Mouse (Mus musculus) brain, embryonic 14.5 days (tissue): ENCODE results near the gene P3h1. TPM values are rescaled to one million over a fixed set of nuclear protein-coding genes. Genes with fewer than 3 reads are reported as not detected.

Experiments used
- DNase-seq: peaks from one replicate; pipeline ENCODE4 v3.0.0-alpha.2; 2011; ENCODE audit warnings: low read depth
- CTCF ChIP-seq: fragments of 200-500 bp; IDR thresholded peaks from 2 replicates; pipeline ENCODE4 v1.5.1; 2012; ENCODE audit warnings: inconsistent platforms, mild to moderate bottlenecking, moderate library complexity, borderline replicate concordance; ENCODE audit not compliant: insufficient read depth, insufficient read length; ENCODE audit errors: extremely low read depth
- POLR2A ChIP-seq: fragments of 200-500 bp; IDR thresholded peaks from 2 replicates; pipeline ENCODE4 v1.6.1; 2012; ENCODE audit warnings: mild to moderate bottlenecking, inconsistent platforms, borderline replicate concordance; ENCODE audit not compliant: poor library complexity, insufficient read depth, insufficient read length, severe bottlenecking; ENCODE audit errors: extremely low read depth
- polyA plus RNA-seq: library from polyadenylated mRNA; depleted of rRNA; stranded (reverse); fragments of >200 nt; gene quantifications from 2 replicates; pipeline ENCODE4 v1.2.3, GENCODE M21; 2012

P3h1 gene
- polyA plus RNA-seq, 1 experiment, result 24.4 TPM

GRCm38 (mm10) chr4:119204672-119205071, 28.0 kb upstream of the P3h1 start:
- peak; percentile 88 for DNase-seq
- TF ChIP-seq POLR2A, result no peak
- peak; percentile 93 for TF ChIP-seq CTCF

- DNase-seq, result peak; percentile 34
- TF ChIP-seq CTCF (no peak), POLR2A (no peak)
These were observed 16.0 kb upstream of the P3h1 start for GRCm38 (mm10) chr4:119216667-119217066.

GRCm38 (mm10) chr4:119218169-119218568, 14.5 kb upstream of the P3h1 start, which contains the start of gene Tmem269:
Tmem269 (minus strand) TSS chr4:119218217.
- TF ChIP-seq POLR2A (no peak), CTCF (no peak)
- no peak for DNase-seq

- TF ChIP-seq CTCF (peak; percentile 68; the same call in 1 of the 2 replicates), POLR2A (no peak)
- DNase-seq, result peak; percentile 39
These were observed 9.0 kb upstream of the P3h1 start for GRCm38 (mm10) chr4:119223696-119224095.

- TF ChIP-seq CTCF (no peak), POLR2A (no peak)
- DNase-seq, result no peak
These were observed 8.2 kb upstream of the P3h1 start for GRCm38 (mm10) chr4:119224534-119224933.

- no peak for TF ChIP-seq CTCF
- no peak for TF ChIP-seq POLR2A
These were observed 7.0 kb upstream of the P3h1 start for GRCm38 (mm10) chr4:119225719-119226118.

GRCm38 (mm10) chr4:119226751-119227150, 6.0 kb upstream of the P3h1 start:
- DNase-seq, result no peak
- TF ChIP-seq POLR2A, result no peak
- no peak for TF ChIP-seq CTCF

More at GRCm38 (mm10) chr4:119225719-119226118, 7.0 kb upstream of the P3h1 start:
- DNase-seq, result no peak

- no peak for TF ChIP-seq POLR2A
- TF ChIP-seq CTCF, result peak; percentile 36; the same call in 1 of the 2 replicates
These were observed 664 bp downstream of the P3h1 start for GRCm38 (mm10) chr4:119233256-119233901.

GRCm38 (mm10) chr4:119234348-119234747, 1.6 kb downstream of the P3h1 start:
- DNase-seq, result no peak
- TF ChIP-seq CTCF (no peak), POLR2A (no peak)

More at GRCm38 (mm10) chr4:119233256-119233901, 664 bp downstream of the P3h1 start:
- DNase-seq, result peak; percentile 87

GRCm38 (mm10) chr4:119238661-119239060, 5.9 kb downstream of the P3h1 start:
- DNase-seq, result no peak
- TF ChIP-seq POLR2A (no peak), CTCF (no peak)

- TF ChIP-seq CTCF (peak; percentile 85; the same call in 1 of the 2 replicates), POLR2A (no peak)
- DNase-seq, result peak; percentile 92
These were observed 6.5 kb downstream of the P3h1 start for GRCm38 (mm10) chr4:119239181-119239682.

- peak; percentile 49 for DNase-seq
- TF ChIP-seq POLR2A (no peak), CTCF (peak; percentile 46)
These were observed 8.9 kb downstream of the P3h1 start for GRCm38 (mm10) chr4:119241664-119242063.
